In the genomic region with DNA sequence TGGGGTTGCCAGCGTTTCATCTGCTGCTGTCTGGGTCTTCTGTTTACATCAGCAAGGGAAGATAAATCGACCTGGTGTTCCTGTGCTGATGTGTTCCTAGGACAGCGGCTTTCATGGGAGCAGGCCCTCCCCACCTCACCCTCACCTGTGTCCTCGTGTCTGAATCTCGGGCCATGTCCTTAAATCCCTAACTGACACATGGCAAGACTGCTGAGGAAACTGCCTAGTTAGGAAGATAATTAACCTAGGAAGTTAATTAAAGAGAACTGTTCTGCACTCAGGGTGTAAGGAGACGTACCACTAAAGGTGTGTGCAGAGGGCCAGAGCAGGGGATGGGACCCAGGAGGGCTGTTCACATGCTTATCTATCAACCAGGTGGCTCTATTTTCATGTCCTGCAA, we compare ENCODE assay signal across 22 mouse cellular contexts. TPM values are rescaled to one million over a fixed set of nuclear protein-coding genes. Genes with fewer than 3 reads are reported as not detected.
DNase-seq lines count a peak whose midpoint lies in the region; ATAC-seq and TF ChIP-seq lines count a peak whose summit lies in the region.
"Had no signal": no experiment of that assay in that cellular context is flagged by ENCODE, and none has a peak within 500 bp of the region (broad histone marks: within the 10 kb centered on the region; RNA-seq: fewer than 3 reads in every experiment).

No protein-coding gene starts in this region.

- WGBS in kidney, adult 2 months = 36% methylated on average over 6 of the region's 6 CpGs
- 71% methylated on average over 6 of the region's 6 CpGs for WGBS in hindbrain, embryonic 12.5 days

- no peak overlapping the region for H3K9ac ChIP-seq in hindbrain, embryonic 12.5 days
- H3K9ac ChIP-seq: forebrain, postnatal 0 days; limb, embryonic 12.5 days; liver, postnatal 0 days; midbrain, embryonic 12.5 days had no signal

- H3K4me3 ChIP-seq in kidney, adult 2 months (ENCODE audit: insufficient read depth, low read depth, low read length) = no peak overlapping the region
- peak overlapping the region; percentile 66 for H3K4me3 ChIP-seq in megakaryocyte, embryonic 14.5 days (replicated peaks)
- H3K4me3 ChIP-seq in hindbrain, embryonic 12.5 days = no peak overlapping the region
- H3K4me3 ChIP-seq: heart, adult 2 months; limb, embryonic 12.5 days; midbrain, embryonic 12.5 days had no signal

- H3K27ac ChIP-seq in kidney, adult 2 months (ENCODE audit: insufficient read depth, low read depth, low read length) = no peak overlapping the region
- no peak overlapping the region for H3K27ac ChIP-seq in hindbrain, embryonic 12.5 days
- H3K27ac ChIP-seq: heart, adult 2 months; limb, embryonic 12.5 days; midbrain, embryonic 12.5 days had no signal

- no peak for TF ChIP-seq CTCF in kidney, adult 2 months (conservative IDR thresholded peaks at IDR 0.05; ENCODE audit: insufficient read depth, insufficient read length, low read depth, low read length)

- TF ChIP-seq POLR2A in kidney, adult 2 months (IDR thresholded peaks at IDR 0.05; ENCODE audit: low read depth, low read length) = no peak

- H3K4me2 ChIP-seq in hindbrain, embryonic 12.5 days (replicated peaks) = no peak overlapping the region
- H3K4me2 ChIP-seq: limb, embryonic 12.5 days; liver, embryonic 11.5 days; midbrain, embryonic 12.5 days had no signal

- no peaks in the 10 kb centered on the region for H3K9me3 ChIP-seq in megakaryocyte, embryonic 14.5 days
- H3K9me3 ChIP-seq in hindbrain, embryonic 12.5 days (replicated peaks) = no peaks in the 10 kb centered on the region
- H3K9me3 ChIP-seq: limb, embryonic 12.5 days; midbrain, embryonic 12.5 days had no signal

- H3K4me1 ChIP-seq in kidney, adult 2 months (ENCODE audit: control insufficient read depth, insufficient read depth, low read length) = peaks cover 57% of the 10 kb centered on the region
- H3K4me1 ChIP-seq in megakaryocyte, embryonic 14.5 days = peaks cover 99% of the 10 kb centered on the region
- no peaks in the 10 kb centered on the region for H3K4me1 ChIP-seq in hindbrain, embryonic 12.5 days

- H3K27me3 ChIP-seq in kidney, adult 2 months (replicated peaks; ENCODE audit: control insufficient read depth, insufficient read depth, low read length) = no peaks in the 10 kb centered on the region
- no peaks in the 10 kb centered on the region for H3K27me3 ChIP-seq in megakaryocyte, embryonic 14.5 days (replicated peaks)
- H3K27me3 ChIP-seq in hindbrain, embryonic 12.5 days = peaks cover 2% of the 10 kb centered on the region; the same call in 1 of the 2 replicates

- no peaks in the 10 kb centered on the region for H3K36me3 ChIP-seq in kidney, adult 2 months (ENCODE audit: control insufficient read depth, insufficient read depth, low read length)
- peaks cover 98% of the 10 kb centered on the region for H3K36me3 ChIP-seq in megakaryocyte, embryonic 14.5 days (replicated peaks; ENCODE audit: low read length)
- no peaks in the 10 kb centered on the region for H3K36me3 ChIP-seq in hindbrain, embryonic 12.5 days
- H3K36me3 ChIP-seq: limb, embryonic 12.5 days; midbrain, embryonic 12.5 days had no signal

- no peak for ATAC-seq in megakaryocyte, adult 5-6 weeks (ENCODE audit: poor library complexity, severe bottlenecking)
- ATAC-seq in hindbrain, embryonic 12.5 days (ENCODE audit: low FRiP score) = no peak
- ATAC-seq: forebrain, postnatal 0 days; hindbrain, embryonic 16.5 days; liver, postnatal 0 days had no signal

- peak; percentile 46 for DNase-seq in heart, adult 11 months
- DNase-seq in heart, postnatal 4 days = no peak
- DNase-seq in kidney, adult 2 months = peak; percentile 59
- DNase-seq in kidney, postnatal 14 days = no peak
- DNase-seq in layer of hippocampus, adult 9-10 months (ENCODE audit: low spot score) = no peak
- DNase-seq: adrenal gland, postnatal 36 days; cerebellum, adult 9-10 months; forebrain, postnatal 0 days; gastrocnemius, postnatal 14 days; heart, adult 2 months; kidney, postnatal 10 days; liver, postnatal 0 days; lung, postnatal 10 days; right cerebral cortex, postnatal 25 days; thymus, postnatal 25 days had no signal

RNA-seq across cellular contexts. Expression of gene Itga6, which starts 48.7 kb away (rescaled TPM):
- 100 to 1,000 TPM; 104 to 114 TPM for total RNA-seq in heart, postnatal 4 days (2021)
- 58.7 and 60.3 TPM in 2 replicates for polyA plus RNA-seq in kidney, adult 2 months (2012; rRNA removed)
- polyA plus RNA-seq in megakaryocyte, embryonic 14.5 days (2012; ENCODE audit: insufficient read depth, low replicate concordance) = 75.0 and 110 TPM in 2 replicates
- total RNA-seq in megakaryocyte, adult 5-6 weeks (2015) = 16.0 and 17.4 TPM in 2 replicates
- total RNA-seq in megakaryocyte, adult 5-6 weeks (2017) = 15.3 and 16.5 TPM in 2 replicates
- 31.5 and 34.6 TPM in 2 replicates for polyA plus RNA-seq in hindbrain, embryonic 12.5 days (2016; fragmentation: Nextera tagmentation; extraction: Ambion mirVana)

Comparison
In these comparisons a context has a peak if more than half of its experiments do, and no peak if none do; other contexts are left out.
1. DNase-seq: peak in heart, adult 11 months (single experiment) and kidney, adult 2 months (single experiment); none in heart, postnatal 4 days (single experiment), kidney, postnatal 14 days (single experiment) and layer of hippocampus, adult 9-10 months (single experiment).